Mouse (Mus musculus) heart, embryonic 16.5 days (tissue): ENCODE measurements around the gene E130114P18Rik. TPM values are rescaled to one million over a fixed set of nuclear protein-coding genes. Genes with fewer than 3 reads are reported as not detected.

Source experiments
- ATAC-seq: fragments of 200-750 bp; cut with Nextera tagmentation; replicated peaks from 2 replicates; pipeline ENCODE4 v1.8.0; 2017; ENCODE audit warnings: moderate number of reproducible peaks; ENCODE audit not compliant: insufficient read depth, low FRiP score; ENCODE audit errors: extremely low read depth
- H3K27ac ChIP-seq: fragments of 300-500 bp; sonication (generic); 2 replicates; pipeline ENCODE4 v1.5.1; 2014; ENCODE audit warnings: mild to moderate bottlenecking, low read length, control low read depth, moderate library complexity
- H3K27me3 ChIP-seq: fragments of 300-500 bp; sonication (generic); 2 replicates; pipeline ENCODE4 v1.6.1; 2014; ENCODE audit warnings: low read length, mixed read lengths; ENCODE audit not compliant: control insufficient read depth, insufficient read depth
- H3K36me3 ChIP-seq: fragments of 300-500 bp; sonication (generic); 2 replicates; pipeline ENCODE4 v1.6.1; 2014; ENCODE audit not compliant: control insufficient read depth, insufficient read depth
- H3K4me1 ChIP-seq: fragments of 300-500 bp; sonication (generic); 2 replicates; pipeline ENCODE4 v1.6.1; 2014; ENCODE audit warnings: low read length, mixed read lengths; ENCODE audit not compliant: control insufficient read depth, insufficient read depth
- H3K4me2 ChIP-seq: fragments of 300-500 bp; sonication (generic); 2 replicates; pipeline ENCODE4 v1.6.1; 2014; ENCODE audit warnings: low read depth, mild to moderate bottlenecking, control low read depth, low read length
- H3K4me3 ChIP-seq: fragments of 300-500 bp; sonication (generic); 2 replicates; pipeline ENCODE4 v1.5.1; 2014; ENCODE audit warnings: mild to moderate bottlenecking, control low read depth, low read length
- H3K9ac ChIP-seq: fragments of 300-500 bp; sonication (generic); 2 replicates; pipeline ENCODE4 v1.6.1; 2014; ENCODE audit warnings: low read length, control low read depth
- H3K9me3 ChIP-seq: fragments of 300-500 bp; sonication (generic); replicated peaks from 2 replicates; pipeline ENCODE4 v1.6.1; 2016; ENCODE audit warnings: low read length; ENCODE audit not compliant: control insufficient read depth
- WGBS: fragments of 180-500 bp; shearing (Covaris S2); extraction: QIAGEN DNeasy Blood & Tissue Kit; methylation state at CpG from one replicate; pipeline ENCODE4 v1.1.7; 2014; 5-methylcytosine and 5-hydroxymethylcytosine counted together
- polyA plus RNA-seq: library from polyadenylated mRNA; unstranded; fragments of >200 nt; fragmentation: Nextera tagmentation; extraction: Ambion mirVana; gene quantifications from 2 replicates; pipeline ENCODE4 v1.2.1, GENCODE M21; 2015

Gene E130114P18Rik
- polyA plus RNA-seq, 1 experiment from 2014 or later: 0.75 TPM

DNA sequence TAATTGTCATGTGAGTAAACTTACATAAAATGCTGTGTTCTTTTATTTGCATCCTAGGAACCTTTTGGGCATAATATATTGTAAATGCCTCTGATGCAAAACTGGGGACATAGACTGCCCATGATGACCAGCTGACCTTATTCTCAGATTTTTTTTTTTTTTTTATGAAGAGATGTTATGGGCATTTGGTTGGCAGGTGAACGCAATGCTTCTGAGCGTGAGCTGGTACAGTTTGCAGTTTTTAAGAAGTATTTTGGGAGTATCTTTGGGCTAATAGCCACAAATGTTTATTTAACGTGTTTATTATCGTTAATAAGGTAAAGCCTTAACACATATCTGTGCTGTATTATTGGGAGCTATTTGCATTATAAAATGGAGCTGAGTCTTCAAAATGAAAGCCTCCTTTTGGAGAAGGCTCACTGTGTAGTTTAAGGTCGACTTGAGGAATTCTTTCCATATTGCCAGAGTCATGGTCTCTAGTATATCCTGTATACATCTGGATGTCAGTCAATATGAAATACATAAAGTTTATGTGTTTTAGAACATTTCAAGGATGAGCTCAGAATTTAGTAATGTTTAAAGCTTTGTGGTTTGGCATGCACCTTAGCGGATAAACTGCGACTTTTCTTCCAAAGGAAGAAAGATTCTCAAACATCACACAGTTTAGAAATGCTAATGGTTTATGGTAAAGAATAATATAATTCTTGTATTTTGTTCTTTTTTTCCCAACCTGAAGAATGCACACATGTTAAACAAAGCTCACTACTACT is 3.0 kb upstream of the E130114P18Rik start:
- Histone ChIP-seq H3K9ac (peak overlapping the region; percentile 34), H3K27ac (no peak overlapping the region), H3K4me2 (peak overlapping the region; percentile 50), H3K4me3 (peak overlapping the region; percentile 19; the same call in 1 of the 2 replicates), H3K9me3 (no peaks in the 10 kb centered on the region), H3K36me3 (peaks cover 18% of the 10 kb centered on the region), H3K4me1 (peaks cover 12% of the 10 kb centered on the region), H3K27me3 (no peaks in the 10 kb centered on the region)
- no peak for ATAC-seq
- 72% methylated on average over 7 of the region's 7 CpGs for WGBS

DNA sequence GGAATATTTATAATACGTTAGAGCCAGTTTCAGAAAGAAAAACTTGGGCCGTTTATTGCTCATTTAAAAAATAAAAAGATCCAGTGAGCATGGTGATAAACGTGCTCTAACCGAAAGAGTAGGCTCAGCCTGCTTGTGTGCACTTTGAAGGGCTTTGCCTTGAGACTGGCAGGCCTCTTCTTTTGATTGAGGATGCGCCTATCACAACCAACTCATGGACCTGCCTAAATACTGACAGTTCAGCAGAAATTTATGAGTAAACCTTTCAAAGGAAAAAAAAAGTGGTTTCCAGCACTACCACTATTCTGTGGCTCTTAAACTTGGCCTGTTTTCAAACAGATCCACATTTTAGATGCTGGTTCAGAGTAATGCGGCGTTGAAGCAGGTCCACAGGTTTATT is 2.1 kb upstream of the E130114P18Rik start:
- ATAC-seq: no peak
- 38% methylated on average over 7 of the region's 7 CpGs for WGBS
- H3K4me2 ChIP-seq: peak overlapping the region; percentile 84

DNA sequence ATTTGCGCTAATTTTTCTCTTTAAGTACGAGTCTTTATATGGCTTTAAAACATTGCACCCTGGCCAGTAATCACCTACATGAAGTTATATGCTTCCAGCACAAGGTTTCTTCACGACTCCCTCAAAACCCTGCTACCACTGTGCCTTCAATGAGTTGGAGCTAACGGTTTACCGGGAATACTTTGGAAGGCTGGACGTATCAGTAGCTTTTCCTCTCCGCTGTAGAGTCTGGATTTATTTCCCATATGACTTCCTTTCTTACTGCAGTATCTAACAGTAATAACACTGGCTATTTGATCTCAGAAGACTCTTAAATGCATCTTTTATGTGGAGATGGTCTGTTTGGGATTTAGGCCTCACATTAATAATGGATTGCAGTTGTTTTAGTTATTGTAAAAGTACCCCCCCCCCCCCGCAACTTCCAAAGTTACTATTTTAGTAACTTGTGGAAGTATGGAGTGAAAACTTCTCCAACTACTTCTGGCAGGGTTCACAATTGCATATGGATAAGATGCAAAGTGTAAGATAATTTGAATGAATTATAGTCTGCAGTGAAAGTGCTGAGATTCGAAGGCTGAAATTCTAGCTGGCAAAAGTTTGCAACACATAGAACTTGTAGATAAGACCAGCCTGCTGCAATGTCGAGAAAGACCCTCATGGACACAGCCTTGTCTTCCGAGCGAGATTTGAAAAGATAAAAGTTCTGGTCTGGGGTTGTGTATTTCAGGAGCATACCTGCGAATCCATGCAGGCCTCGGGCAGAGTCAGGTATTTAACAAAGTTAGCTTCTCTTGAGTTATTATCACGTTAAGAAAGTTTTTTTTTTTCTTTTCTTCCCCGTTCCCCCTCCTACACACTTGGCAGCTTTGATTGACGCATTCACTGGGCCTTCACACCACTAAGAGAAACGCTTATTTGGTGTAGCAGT is 1.4 kb upstream of the E130114P18Rik start:
- H3K9ac ChIP-seq: peak overlapping the region; percentile 99
- H3K27ac ChIP-seq: peak overlapping the region; percentile 98
- no peaks in the 10 kb centered on the region for H3K27me3 ChIP-seq
- peaks cover 19% of the 10 kb centered on the region for H3K4me1 ChIP-seq
- H3K4me2 ChIP-seq: peak overlapping the region; percentile 84
- H3K36me3 ChIP-seq: peaks cover 14% of the 10 kb centered on the region
- no peaks in the 10 kb centered on the region for H3K9me3 ChIP-seq
- H3K4me3 ChIP-seq: peak overlapping the region; percentile 95
- 9% methylated on average over 18 of the region's 18 CpGs for WGBS
- ATAC-seq: no peak

More for the DNA sequence above, 2.1 kb upstream of the E130114P18Rik start:
- H3K36me3 ChIP-seq: peaks cover 14% of the 10 kb centered on the region
- no peaks in the 10 kb centered on the region for H3K9me3 ChIP-seq
- H3K27me3 ChIP-seq: no peaks in the 10 kb centered on the region
- H3K4me3 ChIP-seq: peak overlapping the region; percentile 95
- peak overlapping the region; percentile 98 for H3K27ac ChIP-seq
- peaks cover 15% of the 10 kb centered on the region for H3K4me1 ChIP-seq
- peak overlapping the region; percentile 99 for H3K9ac ChIP-seq

DNA sequence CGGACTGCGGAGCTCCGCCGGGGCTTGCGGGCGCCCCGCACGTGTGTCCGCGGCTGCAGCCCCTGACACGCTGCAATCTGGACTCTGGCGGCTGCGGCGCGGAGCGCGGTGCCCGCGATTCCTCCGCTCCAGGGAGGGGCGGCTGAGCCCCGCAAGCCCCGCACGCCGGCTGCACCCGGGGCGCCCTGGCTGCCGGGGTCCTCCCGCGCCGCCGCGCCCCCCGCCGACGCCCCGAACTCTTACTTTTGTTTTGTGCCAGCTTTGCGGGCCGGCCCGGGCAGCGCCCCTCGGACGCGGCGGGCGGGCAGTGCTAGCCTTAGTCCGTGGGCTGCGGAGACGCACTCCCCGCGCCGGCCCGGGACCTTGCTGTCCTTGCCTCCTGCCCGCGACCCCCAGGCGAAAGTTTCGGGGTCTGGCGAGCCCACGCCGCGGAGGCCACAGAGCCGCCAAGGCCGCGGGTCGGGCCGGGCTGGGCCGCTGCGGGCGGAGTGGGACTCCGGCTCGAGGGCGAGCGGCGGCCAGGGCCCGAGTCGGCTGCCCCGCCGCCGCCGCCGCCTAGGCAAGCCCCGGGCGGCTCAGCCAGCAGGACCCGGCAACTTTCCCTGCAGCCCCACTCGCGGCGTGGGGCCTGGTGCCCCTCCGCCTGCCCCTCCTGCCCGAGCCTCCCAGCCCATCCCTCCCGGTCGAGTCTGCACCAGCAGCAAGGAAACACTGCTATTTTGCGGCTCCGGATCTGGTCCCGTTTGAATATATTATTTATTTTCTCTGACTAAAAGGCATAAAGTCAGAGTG is 529 bp upstream of the E130114P18Rik start:
- Histone ChIP-seq H3K4me1 (peaks cover 26% of the 10 kb centered on the region), H3K36me3 (peaks cover 6% of the 10 kb centered on the region), H3K9me3 (no peaks in the 10 kb centered on the region), H3K4me3 (peak overlapping the region; percentile 95), H3K9ac (peak overlapping the region; percentile 99), H3K27me3 (no peaks in the 10 kb centered on the region), H3K4me2 (peak overlapping the region; percentile 84), H3K27ac (peak overlapping the region; percentile 98)
- WGBS: under 1% methylated on average over 94 of the region's 94 CpGs
- no peak for ATAC-seq

DNA sequence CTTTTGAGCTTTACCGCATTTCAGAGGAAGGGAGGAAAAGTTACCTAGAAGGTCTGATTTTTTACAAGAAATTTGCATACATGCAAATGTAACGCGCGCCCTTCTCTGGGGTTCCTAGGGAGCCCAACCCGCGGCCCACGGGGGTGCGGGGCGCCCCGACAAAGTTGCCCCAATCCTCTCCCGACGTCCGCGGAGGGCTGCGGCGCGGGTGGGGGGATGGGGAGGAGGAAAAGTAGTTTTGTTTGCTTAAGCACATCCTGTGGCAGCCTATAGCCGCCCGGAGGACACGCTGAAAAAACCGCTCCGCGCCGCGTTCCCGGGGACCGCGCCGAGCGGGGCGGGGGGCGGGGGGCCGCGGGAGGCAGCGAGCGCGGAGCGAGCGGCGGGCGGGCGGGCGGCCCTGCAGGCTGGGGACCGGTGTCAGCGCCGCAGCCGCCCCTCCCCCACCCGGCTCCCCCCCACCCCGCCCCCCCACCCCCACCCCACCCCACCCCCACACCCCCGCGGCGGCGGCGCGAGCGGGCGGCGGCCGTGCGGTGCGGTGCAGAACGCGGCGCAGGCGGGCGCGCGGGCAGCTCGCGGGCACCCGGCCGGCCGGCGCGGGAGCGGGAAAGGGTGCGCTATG is 685 bp downstream of the E130114P18Rik start:
- ATAC-seq: peak; percentile 23; the same call in 1 of the 2 replicates
- Histone ChIP-seq H3K9me3 (no peaks in the 10 kb centered on the region), H3K4me2 (peak overlapping the region; percentile 84), H3K27me3 (no peaks in the 10 kb centered on the region), H3K4me3 (peak overlapping the region; percentile 95), H3K9ac (peak overlapping the region; percentile 99), H3K36me3 (no peaks in the 10 kb centered on the region), H3K27ac (peak overlapping the region; percentile 98), H3K4me1 (peaks cover 27% of the 10 kb centered on the region)
- under 1% methylated on average over 53 of the region's 77 CpGs for WGBS

DNA sequence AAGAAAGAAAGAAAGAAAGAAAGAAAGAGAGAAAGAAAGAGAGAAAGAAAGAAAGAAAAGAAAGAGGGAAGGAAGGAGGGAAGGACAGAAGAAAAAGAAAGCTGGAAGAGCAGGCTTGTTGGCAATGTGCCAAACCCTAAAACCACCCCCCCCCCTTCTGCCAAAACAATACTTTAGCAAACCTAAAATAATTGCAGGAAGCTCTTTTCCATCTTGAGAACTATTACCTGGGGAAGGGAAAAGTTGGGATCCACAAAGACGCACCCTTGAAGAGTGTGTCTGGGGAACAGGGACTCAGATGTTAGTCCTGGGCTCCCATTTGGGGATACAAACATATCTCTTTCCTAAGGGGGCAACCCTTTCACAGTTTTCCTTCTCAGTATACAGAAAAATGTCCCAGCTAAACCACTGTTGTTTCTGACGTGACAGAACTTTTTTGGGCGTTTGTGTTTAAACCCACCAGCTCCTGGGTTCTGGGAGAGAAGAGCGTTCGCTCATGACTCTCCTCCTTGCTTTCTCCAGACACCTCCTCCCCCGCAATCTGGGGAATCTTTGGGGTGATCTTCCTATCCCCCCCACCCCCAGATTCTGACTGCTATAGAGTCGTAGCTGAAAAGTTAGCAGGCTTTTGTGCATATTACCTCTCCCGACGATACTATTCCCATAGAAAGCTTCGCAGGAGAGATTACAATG is 1.3 kb downstream of the E130114P18Rik start:
- H3K36me3 ChIP-seq: no peaks in the 10 kb centered on the region
- H3K27ac ChIP-seq: peak overlapping the region; percentile 98
- H3K4me3 ChIP-seq: peak overlapping the region; percentile 95
- H3K4me1 ChIP-seq: peaks cover 27% of the 10 kb centered on the region
- no peaks in the 10 kb centered on the region for H3K9me3 ChIP-seq
- peak overlapping the region; percentile 99 for H3K9ac ChIP-seq
- no peaks in the 10 kb centered on the region for H3K27me3 ChIP-seq
- H3K4me2 ChIP-seq: peak overlapping the region; percentile 84
- no peak for ATAC-seq
- WGBS: under 1% methylated on average over 10 of the region's 10 CpGs

DNA sequence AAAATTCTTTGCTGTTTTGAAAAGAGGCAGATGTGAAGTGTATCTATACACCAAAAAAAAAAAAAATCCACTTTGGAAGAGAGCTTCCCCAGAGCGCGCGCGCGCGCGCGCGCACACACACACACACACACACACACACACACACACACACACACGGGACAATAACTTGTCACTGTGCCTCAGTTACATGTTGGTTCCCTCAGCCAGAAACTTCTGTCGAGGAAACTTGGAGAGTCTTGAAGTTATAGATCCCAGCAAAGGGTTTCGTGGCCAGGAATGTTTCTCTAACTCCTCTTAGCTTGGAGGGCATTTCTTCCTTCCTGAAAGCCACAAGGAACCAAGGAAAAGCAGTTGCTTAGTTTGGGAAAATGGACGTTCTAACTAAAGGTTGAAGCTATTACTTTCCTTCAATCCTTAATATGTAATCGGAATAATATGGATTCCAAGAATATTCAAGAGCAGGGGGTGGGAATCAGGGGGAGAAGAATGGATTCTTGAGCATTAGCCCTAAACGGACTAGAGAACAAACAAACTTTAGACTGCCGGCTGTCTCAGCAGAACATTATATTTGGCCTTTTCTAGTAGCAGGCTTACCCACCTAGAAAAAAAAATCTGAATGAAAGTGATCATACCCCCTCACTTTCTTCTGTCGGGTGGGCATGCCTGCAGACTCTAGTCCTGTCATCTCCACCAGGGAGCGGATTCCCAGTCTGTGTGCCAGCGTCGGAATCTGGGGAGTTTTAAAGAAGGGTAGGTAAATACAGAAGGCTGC is 2.2 kb downstream of the E130114P18Rik start:
- Histone ChIP-seq H3K36me3 (no peaks in the 10 kb centered on the region), H3K4me1 (peaks cover 27% of the 10 kb centered on the region), H3K27ac (peak overlapping the region; percentile 98), H3K4me2 (peak overlapping the region; percentile 84), H3K9me3 (no peaks in the 10 kb centered on the region), H3K4me3 (peak overlapping the region; percentile 95), H3K9ac (peak overlapping the region; percentile 99), H3K27me3 (no peaks in the 10 kb centered on the region)
- no peak for ATAC-seq
- under 1% methylated on average over 20 of the region's 20 CpGs for WGBS
